Mouse (Mus musculus): Measurements from ENCODE around the gene Btd.

GRCm38 (mm10) chr14:31700376-31700775, 59.5 kb downstream of the Btd start:
- TF ChIP-seq POLR2A (IDR thresholded peaks at IDR 0.05; ENCODE audit: insufficient read length, low read depth), result no peak
- TF ChIP-seq MYOD1 (IDR thresholded peaks at IDR 0.05; ENCODE audit: control insufficient read depth in 1 of 3, insufficient read length in 2 of 3, low read depth in 2 of 3), result no peak
- no peak for TF ChIP-seq MAX (IDR thresholded peaks at IDR 0.05; ENCODE audit: low read depth)
- TF ChIP-seq TCF3 (IDR thresholded peaks at IDR 0.05; ENCODE audit: insufficient read length, low read depth), result no peak
- TF ChIP-seq TCF12 (IDR thresholded peaks at IDR 0.05; ENCODE audit: insufficient read depth, poor library complexity, severe bottlenecking), result no peak
- TF ChIP-seq USF1 (IDR thresholded peaks at IDR 0.05; ENCODE audit: low read depth), result no peak
- no peak for TF ChIP-seq MYOG (IDR thresholded peaks at IDR 0.05; ENCODE audit: control insufficient read depth in 1 of 3, insufficient read depth in 1 of 3, insufficient read length in 2 of 3, low read depth in 2 of 3)
- TF ChIP-seq REST (IDR thresholded peaks at IDR 0.05; ENCODE audit: insufficient read depth, insufficient read length), result no peak
- no peak for TF ChIP-seq SRF (IDR thresholded peaks at IDR 0.05; ENCODE audit: control insufficient read depth, insufficient read length, low read depth)

All from myocyte (in vitro differentiated cells).